7 mouse cellular contexts compared by ENCODE assay signal in genomic region chr4:45418229-45418950, GRCm38 (mm10). TPM values are rescaled to one million over a fixed set of nuclear protein-coding genes. Genes with fewer than 3 reads are reported as not detected.
A peak's percentile ranks its signal among the peaks of the same experiment; 100 is the strongest.
DNase-seq lines count a peak whose midpoint lies in the region.

No protein-coding gene starts in this region.

- 25% methylated on average over 11 of the region's 11 CpGs for WGBS in hindbrain, embryonic 10.5 days

- H3K27me3 ChIP-seq in hindbrain, embryonic 10.5 days (ENCODE audit: insufficient read depth, poor library complexity, severe bottlenecking), result peaks cover 26% of the 10 kb centered on the region

- H3K36me3 ChIP-seq in hindbrain, embryonic 10.5 days, result no peaks in the 10 kb centered on the region

- peak; percentile 58 for DNase-seq in Muller cell, postnatal 12 days (ENCODE audit: inconsistent ontology term)
- DNase-seq in cerebellum, adult 11-12 months, result peak; percentile 15
- DNase-seq in forelimb bud, embryonic 11.5 days (ENCODE audit: low read depth, low spot score), result peak; percentile 68
- DNase-seq in hindbrain, embryonic 10.5 days (ENCODE audit: low spot score), result peak; percentile 79
- DNase-seq in layer of hippocampus, postnatal 14 days (ENCODE audit: low spot score in 2 of 2), result peak; percentile 48 to 62
- DNase-seq in lung, postnatal 10 days, result peak; percentile 81
- peak; percentile 87 for DNase-seq in retina, postnatal 1 day

- H3K9me3 ChIP-seq in hindbrain, embryonic 10.5 days, result no peaks in the 10 kb centered on the region

- H3K27ac ChIP-seq in hindbrain, embryonic 10.5 days, result peak overlapping the region; percentile 62

- H3K4me1 ChIP-seq in hindbrain, embryonic 10.5 days (replicated peaks), result peaks cover 37% of the 10 kb centered on the region

- no peak overlapping the region for H3K4me3 ChIP-seq in hindbrain, embryonic 10.5 days

RNA-seq across cellular contexts. Expression of gene Slc25a51, which starts 9.8 kb away (rescaled TPM):
- 77.6 and 79.9 TPM in 2 replicates for polyA plus RNA-seq in hindbrain, embryonic 10.5 days (2016; fragmentation: Nextera tagmentation; extraction: Ambion mirVana)
- 100 to 1,000 TPM; 117 to 126 TPM for total RNA-seq in layer of hippocampus, postnatal 14 days (2021)

Comparison
In these comparisons a context has a peak if more than half of its experiments do, and no peak if none do; other contexts are left out.
1. DNase-seq: peak in every context shown above with its lines; median percentile 87 in retina, postnatal 1 day; 81 in lung, postnatal 10 days; 79 in hindbrain, embryonic 10.5 days; 68 in forelimb bud, embryonic 11.5 days; 58 in Muller cell, postnatal 12 days; 55 in layer of hippocampus, postnatal 14 days; 15 in cerebellum, adult 11-12 months.